Mouse (Mus musculus) heart, embryonic 10.5 days (tissue): Measurements from ENCODE around the gene Pramel4. TPM values are rescaled to one million over a fixed set of nuclear protein-coding genes. Genes with fewer than 3 reads are reported as not detected.
"Not testable (repeated sequence)": the region's sequence is repeated elsewhere in the genome, so short reads cannot be mapped to it uniquely, and the experiment has no call there.

Experiments used
- DNase-seq: peaks from one replicate; pipeline ENCODE4 v3.0.0-alpha.2; 2017; ENCODE audit warnings: low spot score
- H3K27ac ChIP-seq: fragments of 300-500 bp; sonication (generic); 2 replicates; pipeline ENCODE4 v1.5.1; 2016; ENCODE audit warnings: mild to moderate bottlenecking
- H3K27me3 ChIP-seq: fragments of 300-500 bp; sonication (generic); 2 replicates; pipeline ENCODE4 v1.6.1; 2016; ENCODE audit warnings: mild to moderate bottlenecking; ENCODE audit not compliant: poor library complexity, insufficient read depth, severe bottlenecking
- H3K36me3 ChIP-seq: fragments of 300-500 bp; sonication (generic); 2 replicates; pipeline ENCODE4 v1.6.1; 2016; ENCODE audit warnings: mild to moderate bottlenecking, moderate library complexity
- H3K4me1 ChIP-seq: fragments of 300-500 bp; sonication (generic); 2 replicates; pipeline ENCODE4 v1.6.1; 2016; ENCODE audit warnings: mild to moderate bottlenecking
- H3K4me3 ChIP-seq: fragments of 300-500 bp; sonication (generic); 2 replicates; pipeline ENCODE4 v1.5.1; 2016; ENCODE audit warnings: mild to moderate bottlenecking, moderate library complexity
- H3K9me3 ChIP-seq: fragments of 300-500 bp; sonication (generic); 2 replicates; pipeline ENCODE4 v1.6.1; 2016; ENCODE audit warnings: mild to moderate bottlenecking, moderate library complexity
- WGBS: fragments of 180-500 bp; shearing (Covaris S2); methylation state at CpG from one replicate; pipeline ENCODE4 v1.1.7; 2016; 5-methylcytosine and 5-hydroxymethylcytosine counted together
- polyA plus RNA-seq: library from polyadenylated mRNA; unstranded; fragments of >200 nt; fragmentation: Nextera tagmentation; extraction: Ambion mirVana; gene quantifications from 2 replicates; pipeline ENCODE4 v1.2.1, GENCODE M21; 2016

Pramel4 gene
- not detected in 2 replicates for polyA plus RNA-seq

DNA sequence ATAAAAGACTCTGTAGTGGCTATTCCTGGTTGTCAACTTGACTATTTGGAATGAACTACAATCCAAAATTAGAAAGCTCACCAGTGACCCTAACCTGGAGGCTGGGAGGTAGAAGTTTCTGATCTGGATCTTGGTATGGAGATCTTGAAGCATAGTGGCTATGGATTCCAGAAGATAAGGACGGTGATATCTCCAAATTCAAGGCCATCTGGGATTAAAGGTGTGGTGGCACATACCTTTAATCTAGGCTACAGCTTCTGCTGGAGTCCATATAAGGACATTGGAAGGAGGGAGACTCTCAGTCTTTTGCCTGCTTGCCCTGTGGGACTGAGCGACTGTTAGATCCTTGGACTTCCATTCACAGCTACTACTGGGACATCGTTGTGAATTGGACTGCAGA is at the start of gene Pramel4:
Gene Pramel4, plus strand, starts transcription at position 301 of the 400 bp plus-strand sequence.
- not testable (repeated sequence) for H3K27ac ChIP-seq, H3K36me3 ChIP-seq, H3K27me3 ChIP-seq, H3K9me3 ChIP-seq, H3K4me1 ChIP-seq, H3K4me3 ChIP-seq, DNase-seq
- 77% methylated on average over 3 of the region's 3 CpGs for WGBS

DNA sequence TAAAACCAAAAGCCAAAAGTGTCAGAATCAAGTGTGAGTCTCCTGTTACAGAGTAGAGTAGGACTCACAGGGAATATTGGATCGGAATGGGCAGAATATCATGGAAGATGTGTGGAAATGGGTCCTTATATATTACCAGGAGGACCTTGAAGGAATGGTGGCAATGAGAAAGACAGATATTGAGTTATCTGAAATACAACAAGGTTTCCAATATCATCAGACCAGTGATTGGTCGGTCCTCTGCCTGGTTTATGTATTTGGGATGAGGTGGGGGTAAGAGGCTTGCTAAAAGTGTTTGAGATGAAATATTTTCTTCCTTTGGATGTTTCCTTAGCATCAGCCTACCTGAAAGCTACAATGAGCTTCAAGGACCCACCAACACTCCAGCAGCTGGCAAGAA is 47.2 kb downstream of the Pramel4 start, which contains the start of gene Gm13102:
Gene Gm13102, plus strand, starts transcription at position 301 of the 400 bp plus-strand sequence.
- DNase-seq, H3K27me3 ChIP-seq, H3K4me3 ChIP-seq, H3K4me1 ChIP-seq, H3K27ac ChIP-seq, H3K9me3 ChIP-seq, H3K36me3 ChIP-seq: not testable (repeated sequence)
- 86% methylated on average over 1 of the region's 2 CpGs for WGBS

Other genes with a start within 250 kb of the Pramel4 start
- not detected in 2 replicates for gene Gm13084, start 243.0 kb upstream of the Pramel4 start, polyA plus RNA-seq
- not detected in 2 replicates for gene Gm13103, start 212.6 kb upstream of the Pramel4 start, polyA plus RNA-seq
- not detected in 2 replicates for gene Pramef6, start 158.7 kb upstream of the Pramel4 start, polyA plus RNA-seq
- gene Pramef25, start 108.1 kb upstream of the Pramel4 start, polyA plus RNA-seq, result not detected in 2 replicates
- not detected in 2 replicates for gene Gm13101, start 92.2 kb upstream of the Pramel4 start, polyA plus RNA-seq
- gene Pramef17, start 64.8 kb upstream of the Pramel4 start, polyA plus RNA-seq, result not detected in 2 replicates
- not detected in 2 replicates for gene Gm13102, start 47.3 kb downstream of the Pramel4 start, polyA plus RNA-seq
- gene Oog3, start 103.5 kb downstream of the Pramel4 start, polyA plus RNA-seq, result not detected in 2 replicates
- not detected in 2 replicates for gene Oog2, start 131.6 kb downstream of the Pramel4 start, polyA plus RNA-seq
- not detected in 2 replicates for gene C87977, start 154.2 kb downstream of the Pramel4 start, polyA plus RNA-seq
- gene Pramel5, start 221.4 kb downstream of the Pramel4 start, polyA plus RNA-seq, result not detected in 2 replicates